Mouse (Mus musculus): ENCODE results near the gene Cyp4a32. TPM values are rescaled to one million over a fixed set of nuclear protein-coding genes. Genes with fewer than 3 reads are reported as not detected.

The Cyp4a32 gene
- polyA plus RNA-seq, 3 experiments from 2014 or later: not detected

- no peak for ATAC-seq
These were observed 56.5 kb downstream of the Cyp4a32 start for GRCm38 (mm10) chr4:115657104-115657866.

- no peak for ATAC-seq
These were observed 57.1 kb downstream of the Cyp4a32 start for GRCm38 (mm10) chr4:115657867-115658249.

GRCm38 (mm10) chr4:115659190-115659589 is 58.4 kb downstream of the Cyp4a32 start:
- no peak for ATAC-seq

Other genes starting within 250 kb of the Cyp4a32 start
- not detected for gene Cyp4a12b, start 189.3 kb upstream of the Cyp4a32 start, polyA plus RNA-seq (2017; shearing (Covaris generic))
- not detected for gene Cyp4a30b, start 148.4 kb upstream of the Cyp4a32 start, polyA plus RNA-seq (2017; shearing (Covaris generic))
- not detected for gene Cyp4a14, start 104.8 kb upstream of the Cyp4a32 start, polyA plus RNA-seq (2017; shearing (Covaris generic))
- gene Cyp4a10, start 82.7 kb upstream of the Cyp4a32 start, polyA plus RNA-seq (2017; shearing (Covaris generic)): not detected
- not detected for gene Cyp4a31, start 37.3 kb upstream of the Cyp4a32 start, polyA plus RNA-seq (2017; shearing (Covaris generic))
- gene Cyp4b1, start 46.8 kb downstream of the Cyp4a32 start, polyA plus RNA-seq (2017; shearing (Covaris generic)): not detected
- gene Efcab14, start 136.8 kb downstream of the Cyp4a32 start, polyA plus RNA-seq (2017; shearing (Covaris generic)): 10 to 100 TPM; 41.0 to 50.5 (median 41.1) TPM
- gene Tex38, start 180.0 kb downstream of the Cyp4a32 start, polyA plus RNA-seq (2017; shearing (Covaris generic)): 1 to 10 TPM in 1 of 3 experiments, not detected in 2; 1.0 TPM
- gene Atpaf1, start 183.8 kb downstream of the Cyp4a32 start, polyA plus RNA-seq (2017; shearing (Covaris generic)): 10 to 100 TPM; 17.7 to 20.9 (median 19.0) TPM
- gene Mob3c, start 227.1 kb downstream of the Cyp4a32 start, polyA plus RNA-seq (2017; shearing (Covaris generic)): 10 to 100 TPM in 2 of 3 experiments, 1 to 10 TPM in 1; 8.4 to 12.4 (median 10.2) TPM
- gene Mknk1, start 238.2 kb downstream of the Cyp4a32 start, polyA plus RNA-seq (2017; shearing (Covaris generic)): 10 to 100 TPM; 34.8 to 45.1 (median 41.8) TPM